Mouse (Mus musculus): ENCODE results near the gene Lrrc75a. TPM values are rescaled to one million over a fixed set of nuclear protein-coding genes. Genes with fewer than 3 reads are reported as not detected.

Gene Lrrc75a
- total RNA-seq, 2 experiments from 2014 or later, result 3.2 to 3.5 TPM

DNA sequence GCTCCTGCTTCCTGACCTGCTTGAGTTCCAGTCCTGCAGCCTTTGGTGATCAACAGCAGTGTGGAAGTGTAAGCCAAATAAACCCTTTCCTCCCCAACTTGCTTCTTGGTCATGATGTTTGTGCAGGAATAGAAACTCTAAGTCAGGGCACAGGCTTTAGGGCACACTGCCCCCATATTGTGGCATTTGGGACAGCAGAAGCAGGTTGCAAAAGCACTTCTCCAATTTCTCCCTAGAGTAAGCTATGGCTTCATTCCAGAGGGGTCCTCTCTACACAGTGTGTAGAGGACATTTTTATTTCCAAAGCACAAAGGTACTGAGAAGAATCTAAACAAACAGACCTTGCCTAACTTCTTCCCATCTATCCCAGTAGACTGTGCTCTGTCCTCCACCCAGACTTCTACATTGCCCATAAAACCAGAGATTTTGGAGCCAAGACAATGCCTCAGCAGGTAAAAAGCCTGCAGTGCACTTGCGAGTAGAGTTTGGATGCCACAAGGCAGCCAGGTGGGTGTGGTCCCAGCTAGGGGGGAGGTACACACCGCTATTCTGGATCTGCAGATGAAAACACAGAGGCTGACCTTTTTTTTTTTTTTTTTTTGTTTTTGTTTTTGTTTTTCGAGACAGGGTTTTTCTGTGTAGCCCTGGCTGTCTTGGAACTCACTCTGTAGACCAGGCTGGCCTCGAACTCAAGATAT, 26.6 kb downstream of the Lrrc75a start:
- no peak for DNase-seq (ENCODE audit: low spot score)

DNA sequence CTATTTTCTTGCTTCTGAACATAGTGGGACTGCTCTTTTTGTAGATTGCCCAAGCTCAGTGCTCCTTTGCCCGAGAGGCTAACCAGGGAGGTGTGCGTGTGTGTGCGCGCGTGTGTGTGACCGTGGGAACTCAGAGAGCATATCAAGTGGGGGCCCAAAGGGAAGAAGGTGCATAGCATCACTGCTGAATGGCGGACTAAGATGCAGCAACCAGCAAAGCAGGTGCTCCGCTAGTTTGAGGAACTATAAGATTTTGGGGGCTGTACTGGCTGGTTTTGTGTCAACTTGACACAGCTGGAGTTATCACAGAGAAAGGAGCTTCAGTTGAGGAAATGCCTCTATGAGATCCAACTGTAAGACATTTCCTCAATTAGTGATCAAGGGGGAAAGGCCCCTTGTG, 27.2 kb downstream of the Lrrc75a start:
- DNase-seq (ENCODE audit: low spot score), result no peak

DNA sequence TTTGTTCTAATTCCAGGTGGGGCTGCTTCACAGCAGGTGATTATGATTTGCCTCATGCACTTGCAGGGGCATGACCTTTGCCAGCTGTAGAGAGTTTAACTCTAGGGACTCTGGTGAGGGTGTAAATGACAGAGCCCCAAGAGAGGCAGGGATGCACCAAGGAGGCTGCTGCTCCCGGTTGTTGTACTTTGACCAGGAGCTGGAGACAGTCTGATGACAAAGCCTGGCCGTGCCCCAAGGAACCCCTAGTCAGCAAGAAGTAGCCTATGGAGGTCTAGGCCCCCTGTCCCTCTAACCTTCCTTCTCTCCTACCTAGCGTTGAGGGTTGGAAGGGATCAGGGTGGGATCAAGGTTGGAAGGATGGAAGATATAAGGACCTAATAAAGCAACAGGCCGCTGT, 32.9 kb downstream of the Lrrc75a start:
- no peak for DNase-seq (ENCODE audit: low spot score)

DNA sequence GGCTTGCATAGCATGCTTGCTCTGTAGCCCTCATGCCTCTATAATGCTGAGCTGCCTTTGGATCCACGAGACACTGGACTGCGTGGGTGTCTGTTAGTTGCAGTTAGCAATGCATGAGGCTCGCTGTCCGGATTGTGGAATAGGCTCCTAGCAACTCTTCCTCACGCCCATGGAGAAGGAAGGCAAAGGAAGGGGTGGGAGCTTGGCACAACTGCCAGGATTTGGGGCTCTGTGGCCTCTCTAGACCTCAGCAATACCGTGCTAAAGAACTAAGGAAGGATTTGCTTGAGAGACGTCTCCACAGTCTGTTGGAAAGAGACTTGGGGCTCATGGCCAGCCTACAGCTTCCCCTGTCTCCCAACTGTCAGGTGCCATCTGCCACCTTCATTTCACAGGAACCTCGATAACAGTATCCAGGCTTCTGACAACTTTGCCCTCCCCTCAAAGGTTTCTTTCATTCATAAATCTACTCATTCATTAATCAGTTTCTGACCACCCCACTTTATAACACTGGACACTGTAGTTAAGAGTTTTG, 33.4 kb downstream of the Lrrc75a start:
- DNase-seq (ENCODE audit: low spot score), result no peak

DNA sequence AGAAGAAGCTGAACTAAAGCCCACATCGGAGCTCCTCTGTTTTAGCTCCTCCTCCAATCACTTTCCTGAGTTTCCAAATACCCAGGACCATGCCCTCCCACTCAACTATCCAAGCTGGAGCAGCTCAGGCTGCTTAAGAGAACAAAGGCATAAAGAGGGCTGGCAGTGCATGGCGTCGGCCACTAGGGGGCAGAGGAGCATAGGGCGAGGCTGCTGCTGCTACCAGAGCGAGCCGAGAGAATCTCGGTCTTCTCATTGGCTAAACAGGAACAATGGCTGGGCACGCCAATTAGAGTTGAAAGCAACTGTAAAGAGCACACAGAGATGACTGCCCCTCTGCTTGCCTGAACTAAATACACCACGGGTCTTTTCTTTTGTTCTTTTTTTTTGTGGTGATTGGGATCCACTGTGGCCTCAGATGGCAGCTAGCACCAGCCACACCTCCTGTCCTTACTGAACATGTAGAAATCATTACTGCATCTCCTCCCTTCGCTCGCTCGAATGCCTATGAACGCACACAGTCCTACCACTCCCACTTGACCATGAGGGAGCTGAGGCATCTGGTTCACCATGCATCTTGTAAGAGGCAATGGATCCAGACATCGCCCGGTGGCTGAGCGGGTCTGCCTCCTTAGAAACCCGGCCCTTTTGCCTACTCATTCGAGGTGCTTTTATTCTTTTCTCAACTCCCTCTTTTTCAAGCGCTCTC, 34.5 kb downstream of the Lrrc75a start:
- peak; percentile 93 for DNase-seq (ENCODE audit: low spot score)

DNA sequence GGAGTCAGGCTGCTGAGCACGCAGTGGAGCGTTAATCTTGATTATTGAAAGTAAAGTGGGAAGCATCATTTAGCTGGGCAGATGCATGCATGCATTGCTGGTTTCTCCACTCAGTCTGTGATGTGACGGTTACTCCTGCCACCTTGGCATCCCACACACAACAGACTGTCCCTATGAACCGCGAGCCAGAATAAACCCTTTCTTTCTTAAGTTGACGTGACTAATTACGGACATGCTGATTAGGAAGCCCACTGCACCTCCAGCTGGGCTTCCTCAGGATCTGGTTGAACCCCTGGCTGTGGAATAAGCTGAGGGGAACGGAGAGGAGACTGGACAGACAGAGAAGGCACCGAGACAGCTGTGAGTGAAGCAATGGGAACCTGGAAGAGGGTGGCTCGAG, 35.7 kb downstream of the Lrrc75a start:
- no peak for DNase-seq (ENCODE audit: low spot score)

DNA sequence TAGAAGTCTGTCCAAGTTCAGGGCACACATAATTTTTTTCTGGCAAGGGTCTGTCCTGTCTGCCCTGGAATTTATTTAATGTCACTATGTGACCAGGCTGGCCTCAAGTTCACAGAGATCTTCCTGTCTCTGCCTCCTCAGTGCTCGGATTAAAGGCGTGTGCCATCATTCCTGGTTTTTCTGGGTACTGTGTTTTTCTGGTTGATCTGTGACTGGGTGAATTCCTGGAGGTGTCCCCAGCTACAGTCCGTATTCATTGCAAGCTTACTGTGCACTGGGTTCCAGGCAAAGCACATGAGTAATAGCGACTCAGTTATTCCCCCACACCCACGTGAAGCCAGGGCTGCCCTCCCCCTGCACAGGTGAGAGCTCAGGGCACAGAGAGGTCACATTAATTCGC, 38.0 kb downstream of the Lrrc75a start:
- DNase-seq (ENCODE audit: low spot score), result no peak

DNA sequence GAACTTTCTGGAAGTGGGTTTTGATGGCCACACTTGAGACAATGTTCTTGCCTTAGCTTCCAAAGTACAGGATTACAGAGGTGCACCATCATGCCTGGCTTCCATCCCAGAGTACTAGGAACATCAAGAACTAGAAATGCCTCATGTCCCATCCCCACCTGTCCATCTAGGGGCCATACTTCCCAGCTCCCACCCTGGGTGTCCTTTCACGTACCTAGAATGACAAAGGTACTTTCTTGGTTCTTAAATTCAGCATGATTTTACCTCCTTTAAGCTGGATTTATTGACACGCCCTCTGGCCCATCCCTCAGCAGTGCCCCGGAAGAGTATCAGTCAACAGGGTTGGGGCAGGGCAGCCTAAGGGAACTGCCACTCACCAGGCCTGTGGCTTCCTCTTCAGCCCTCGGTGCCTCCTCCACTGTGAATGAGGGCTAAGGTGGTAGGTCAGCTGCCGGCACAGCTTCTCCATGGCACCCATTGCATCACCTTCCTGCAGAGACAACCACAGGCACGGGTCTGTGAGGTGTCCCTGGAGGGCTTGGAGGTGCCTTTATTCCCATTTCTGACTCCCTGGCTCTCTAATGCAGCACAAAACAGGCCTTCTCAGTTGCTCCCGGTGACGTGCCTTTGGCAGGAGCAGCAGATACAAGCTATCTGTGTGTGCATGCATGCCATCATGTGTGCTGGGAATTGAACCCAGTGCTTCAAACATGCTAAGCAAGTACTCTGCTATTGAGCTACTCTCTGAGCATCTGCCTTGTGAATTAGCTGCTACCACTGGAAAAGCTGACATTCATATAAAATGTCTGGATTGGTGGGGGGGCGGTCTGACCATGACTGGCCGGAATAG, 39.3 kb downstream of the Lrrc75a start:
- DNase-seq (ENCODE audit: low spot score), result no peak

DNA sequence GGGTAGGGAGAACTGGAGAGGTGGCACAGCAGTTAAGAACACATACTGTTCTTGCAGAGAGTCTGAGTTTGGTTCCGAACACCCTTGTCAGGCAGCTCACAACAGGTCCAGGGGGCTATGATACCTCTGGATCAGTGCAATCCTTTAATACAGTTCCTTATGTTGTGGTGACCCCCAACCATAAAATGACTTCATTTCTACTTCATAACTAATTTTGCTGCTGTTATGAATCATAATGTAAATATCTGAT, 40.4 kb downstream of the Lrrc75a start:
- DNase-seq (ENCODE audit: low spot score), result no peak

DNA sequence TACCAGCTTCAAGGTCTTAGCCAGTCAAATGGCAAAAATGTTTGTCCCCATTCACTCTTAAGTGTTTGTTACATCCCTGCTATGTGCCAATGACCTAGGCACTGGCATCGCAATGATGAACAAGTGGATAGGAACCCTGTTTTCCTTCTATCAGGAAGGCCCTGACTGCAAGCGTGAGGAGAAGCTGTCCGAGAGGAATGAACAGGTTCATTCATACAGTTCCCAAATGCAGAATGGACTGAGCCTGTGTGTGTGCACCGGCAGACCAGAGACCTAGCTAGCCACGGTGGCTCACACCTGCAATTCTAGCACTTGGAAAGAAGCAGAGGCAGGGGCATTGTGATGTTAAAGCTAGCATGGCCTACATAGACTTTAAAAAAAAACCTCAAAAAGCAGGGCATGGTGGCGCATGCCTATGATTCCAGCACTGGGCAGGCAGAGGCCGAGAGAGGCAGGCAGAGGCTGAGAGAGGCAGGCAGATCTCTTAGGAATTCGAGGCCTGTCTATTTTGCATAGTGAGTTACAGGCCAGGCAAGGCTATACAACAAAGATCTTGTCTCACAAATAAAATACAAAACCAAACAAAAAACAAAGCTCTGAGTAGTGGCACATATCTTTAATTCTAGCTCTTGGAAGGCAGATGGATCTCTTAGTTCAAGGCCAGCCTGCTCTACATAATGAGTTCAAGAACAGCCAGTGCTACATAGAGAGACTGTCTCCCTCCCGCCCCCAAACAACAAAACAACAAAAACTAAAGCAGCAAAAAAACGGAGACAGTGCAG, 41.0 kb downstream of the Lrrc75a start:
- no peak for DNase-seq (ENCODE audit: low spot score)

DNA sequence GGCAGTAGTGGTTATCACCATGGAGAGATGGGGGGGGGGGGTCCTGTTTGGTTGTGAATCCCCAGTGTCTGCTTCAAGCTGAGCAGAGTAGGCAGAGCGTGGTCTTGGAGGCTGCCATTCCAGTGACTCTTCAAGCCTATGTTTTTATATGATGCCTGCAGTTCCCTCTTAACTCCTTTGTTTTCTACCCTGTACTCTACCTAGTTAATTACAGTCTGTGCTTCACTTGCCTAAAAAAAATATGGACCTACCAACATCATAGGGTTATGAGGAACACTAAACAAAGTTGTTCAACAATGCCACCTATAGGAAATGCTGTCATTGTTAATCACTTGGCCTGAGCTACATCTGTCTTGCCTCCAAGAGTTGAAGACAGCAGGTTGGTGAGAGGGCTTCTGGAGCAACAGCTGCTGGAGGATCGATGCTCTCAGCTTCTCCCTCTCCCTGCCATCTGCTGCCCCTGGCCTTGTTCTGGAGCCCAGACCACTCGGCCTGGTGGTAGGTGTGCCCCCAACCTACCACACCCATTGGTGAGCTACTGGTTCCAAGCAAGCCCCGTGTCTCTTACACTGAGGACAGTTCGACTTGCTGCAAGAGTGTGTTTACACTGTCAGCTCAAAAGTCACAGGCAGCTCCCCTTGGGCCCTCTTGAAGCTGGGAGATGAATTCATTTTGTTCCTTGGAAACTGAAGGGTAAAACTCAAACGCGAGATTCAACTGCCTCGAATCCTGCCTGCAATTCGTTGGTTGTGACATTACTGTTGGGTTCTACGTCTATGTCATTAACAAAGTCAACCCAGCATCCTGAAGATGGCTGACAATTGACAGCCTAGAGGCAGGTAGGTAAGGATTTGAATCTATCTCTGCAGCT, 41.8 kb downstream of the Lrrc75a start:
- no peak for DNase-seq (ENCODE audit: low spot score)

DNA sequence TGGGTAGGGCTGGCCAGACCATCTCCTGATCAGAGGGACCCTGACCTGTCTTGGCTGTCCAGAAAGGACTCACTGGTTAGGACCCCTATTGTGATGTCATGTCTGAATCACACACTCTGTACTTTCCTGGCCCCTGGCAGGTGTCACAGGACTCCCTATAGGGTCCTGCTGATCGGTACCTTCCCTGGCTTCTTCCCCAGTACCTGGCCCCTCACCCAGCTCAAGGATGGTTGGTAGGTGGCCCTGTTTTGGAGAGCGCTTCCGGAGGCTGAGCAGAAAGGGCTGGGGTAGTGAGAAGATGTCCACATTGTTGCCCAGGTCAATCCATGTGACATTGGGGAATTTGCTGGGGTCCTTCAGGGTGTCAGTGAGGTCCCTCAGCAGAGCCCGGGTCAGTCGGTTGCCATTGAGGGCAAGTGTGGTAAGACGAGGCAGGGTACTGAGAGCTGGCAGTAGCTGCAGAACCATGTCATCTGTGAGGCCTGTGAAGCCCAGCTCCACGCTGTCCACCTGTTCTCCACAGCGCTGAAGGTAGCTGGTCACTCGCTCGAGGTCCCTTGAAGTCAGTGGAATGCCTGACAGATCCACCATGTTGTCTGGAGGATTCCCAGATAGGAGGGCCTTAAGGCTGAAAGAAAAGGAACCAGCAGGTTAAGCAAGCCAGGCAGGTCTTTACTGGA, 42.6 kb downstream of the Lrrc75a start:
- DNase-seq (ENCODE audit: low spot score), result no peak

DNA sequence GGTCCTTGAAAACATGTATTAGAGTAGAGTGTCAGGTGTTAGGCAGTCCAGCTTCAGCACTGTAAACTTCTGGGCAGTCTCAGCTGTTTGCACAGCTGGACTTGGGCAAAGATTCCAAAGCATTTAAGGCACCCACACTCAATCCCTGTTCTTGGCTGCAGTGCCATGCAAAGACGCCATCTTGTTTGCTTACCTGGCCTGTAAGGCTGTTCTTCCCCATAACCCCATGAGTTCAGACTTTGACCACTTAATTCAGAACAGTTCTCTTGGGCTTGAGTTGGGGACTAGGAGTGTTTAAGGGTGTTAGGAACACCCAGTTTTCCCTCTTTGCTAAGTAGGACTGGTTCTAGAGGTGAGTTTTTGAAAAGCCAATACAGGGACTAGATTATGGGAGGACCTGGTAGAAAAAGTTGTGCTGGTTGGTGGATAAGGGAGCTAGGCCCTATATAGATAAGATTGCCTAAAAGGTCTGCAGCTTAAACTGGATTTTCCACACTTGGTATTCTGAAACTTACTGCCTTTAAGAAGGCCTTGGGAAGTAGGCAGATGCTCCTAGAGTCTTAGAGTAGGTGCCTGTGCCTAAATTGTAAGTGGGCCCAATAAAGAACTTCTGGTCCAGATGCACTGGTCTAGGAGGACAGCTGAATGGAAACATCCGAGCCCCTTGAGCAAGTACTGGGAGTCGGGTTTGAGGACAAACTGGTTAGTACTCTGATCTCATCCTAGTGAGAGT, 43.3 kb downstream of the Lrrc75a start:
- no peak for DNase-seq (ENCODE audit: low spot score)

DNA sequence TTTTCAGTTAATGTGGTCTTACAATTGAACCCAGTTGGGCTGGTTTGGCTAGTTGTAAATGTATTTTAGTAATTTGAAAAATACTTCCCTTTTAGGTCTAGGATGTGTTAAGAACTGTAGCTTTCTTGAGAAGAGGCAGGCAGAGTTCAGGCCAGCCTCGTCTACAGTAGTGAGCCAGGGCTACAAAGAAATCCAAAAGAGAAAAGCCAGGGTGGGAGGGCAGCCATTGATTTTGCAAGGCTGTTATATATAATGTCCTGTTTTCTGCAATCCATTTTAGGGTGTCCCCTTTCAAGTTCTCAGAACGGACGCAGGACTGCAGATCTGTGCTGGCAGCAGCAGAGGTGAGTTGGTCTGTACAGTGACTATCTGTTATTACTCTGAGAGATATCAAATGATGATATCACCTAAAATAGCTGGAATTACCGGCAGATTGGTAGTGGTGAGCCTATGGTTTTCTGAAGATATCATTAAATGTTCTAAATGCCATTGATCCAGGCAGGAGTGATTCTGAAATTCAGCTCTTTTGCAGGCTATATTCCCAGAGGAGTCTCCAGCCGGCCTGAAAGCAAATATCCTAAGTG, 44.1 kb downstream of the Lrrc75a start:
- DNase-seq (ENCODE audit: low spot score), result no peak

DNA sequence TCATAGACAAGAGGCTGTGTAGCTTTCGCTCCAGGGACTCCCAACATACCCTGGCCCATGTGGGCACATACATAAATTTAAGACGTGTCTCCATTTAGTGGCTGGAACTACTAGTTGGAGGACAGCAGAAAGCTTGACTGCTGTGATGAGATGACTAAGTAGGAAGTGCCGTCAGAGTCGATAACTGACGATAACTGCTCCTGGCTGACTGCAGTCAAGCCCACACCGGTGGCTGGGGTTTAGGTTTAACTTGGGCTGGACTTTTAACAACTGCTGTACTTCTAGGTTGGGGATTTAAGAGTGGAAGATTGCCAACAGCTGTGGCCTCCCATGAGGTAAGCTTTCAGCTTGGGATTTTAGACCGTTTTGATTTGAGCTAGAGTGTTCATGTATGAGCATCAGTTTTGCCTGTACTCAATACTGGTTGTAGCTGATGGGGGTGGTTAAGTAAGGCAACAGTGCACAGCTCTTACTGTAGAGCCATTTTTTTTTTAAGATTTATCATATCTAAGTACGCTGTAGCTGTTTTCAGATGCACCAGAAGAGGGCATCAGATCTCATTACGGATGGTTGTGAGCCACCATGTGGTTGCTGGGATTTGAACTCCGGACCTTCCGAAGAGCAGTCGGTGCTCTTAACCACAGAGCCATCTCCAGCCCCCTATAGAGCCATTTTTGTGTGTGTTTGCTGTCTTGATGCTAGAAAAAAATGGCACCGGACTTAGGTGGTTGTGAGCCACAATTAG, 44.8 kb downstream of the Lrrc75a start:
- no peak for DNase-seq (ENCODE audit: low spot score)

DNA sequence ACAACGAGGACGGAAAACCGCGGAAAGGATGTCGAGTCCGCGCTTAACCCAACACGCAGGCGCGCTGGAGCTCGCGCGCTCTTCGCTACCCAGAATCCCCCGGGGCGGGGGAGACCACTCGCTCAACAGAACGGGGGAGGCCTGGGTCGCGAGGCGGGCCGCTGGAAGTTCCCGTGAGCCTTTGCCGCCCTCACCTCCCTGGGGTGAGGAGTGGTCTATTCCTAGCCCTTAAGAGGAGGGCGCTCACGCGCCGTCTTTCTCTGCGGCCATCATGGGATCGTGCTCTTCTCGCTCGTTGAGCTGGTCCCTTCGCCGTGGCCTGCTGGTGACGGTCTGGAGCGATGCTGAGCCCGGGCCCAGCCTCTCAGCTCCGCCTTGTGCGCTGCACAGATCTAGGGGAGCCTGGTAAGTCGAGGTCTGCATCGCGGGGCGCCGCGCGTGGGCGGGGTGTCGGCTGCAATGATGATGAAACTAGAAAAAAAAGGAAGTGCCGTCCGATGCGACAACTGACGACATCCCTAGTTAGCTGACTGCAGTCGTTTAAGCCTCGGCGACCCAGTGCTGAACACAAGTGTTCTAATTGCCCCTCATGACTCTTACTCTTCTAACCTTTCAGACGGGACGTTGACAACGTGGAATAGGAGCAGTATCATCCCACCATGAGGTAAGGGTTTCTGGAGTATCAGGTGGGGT, 45.6 kb downstream of the Lrrc75a start:
- peak; percentile 97 for DNase-seq (ENCODE audit: low spot score)

DNA sequence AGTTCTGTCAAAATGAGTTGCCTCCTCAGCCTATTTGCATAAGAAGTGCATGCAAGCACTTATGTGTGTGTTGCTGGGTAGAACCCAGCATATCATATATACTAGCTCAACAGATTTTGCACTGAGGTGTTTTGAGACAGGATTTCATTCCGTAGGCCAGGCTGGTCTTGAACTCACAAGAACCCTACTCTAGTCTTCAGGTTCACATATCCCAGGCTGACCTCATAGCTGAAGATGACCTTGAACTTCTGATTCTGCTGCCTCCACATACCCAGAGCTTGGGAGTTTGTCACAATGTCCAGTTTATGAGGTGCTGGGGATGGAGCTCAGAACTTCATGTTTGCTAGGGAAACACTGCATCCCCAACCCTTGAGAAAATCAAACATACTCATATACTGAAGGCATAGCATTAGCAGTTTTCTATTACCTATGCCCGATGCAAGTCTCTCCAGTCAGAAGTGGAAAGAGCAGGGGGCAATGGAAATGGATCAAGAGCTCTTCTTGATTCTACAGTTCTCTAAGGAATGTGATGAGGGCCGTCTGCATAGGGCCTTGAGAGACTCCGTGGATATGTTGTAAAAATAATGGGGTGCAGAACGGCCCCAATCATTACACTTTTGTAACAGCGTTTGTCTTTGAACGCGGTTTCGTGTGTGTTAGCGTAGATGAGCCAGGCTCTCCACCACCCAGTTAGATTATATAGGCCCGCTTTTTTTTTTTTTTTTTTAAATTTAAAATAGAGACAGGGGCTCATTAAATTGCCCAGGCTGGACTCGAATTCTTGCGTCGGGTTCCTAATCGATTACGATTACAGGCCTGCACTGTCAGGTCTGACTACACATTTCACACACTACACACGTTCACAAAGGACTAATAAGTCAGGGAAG, 46.3 kb downstream of the Lrrc75a start:
- no peak for DNase-seq (ENCODE audit: low spot score)
